Mouse (Mus musculus) MEL (cell line): ENCODE measurements around the gene Rsrc1. TPM values are rescaled to one million over a fixed set of nuclear protein-coding genes. Genes with fewer than 3 reads are reported as not detected.
A peak's percentile ranks its signal among the peaks of the same experiment; 100 is the strongest.

Experiments used
- DNase-seq: peaks from one replicate; pipeline ENCODE4 v3.0.0; 2011; ENCODE audit warnings: low read depth, low spot score
- H3K27ac ChIP-seq: 2 replicates; pipeline ENCODE4 v1.5.1; 2012; ENCODE audit warnings: low read depth, mild to moderate bottlenecking, control low read depth, low read length, moderate library complexity; ENCODE audit not compliant: control insufficient read depth
- H3K27me3 ChIP-seq, 2 experiments: fragments of 150-350 bp in 1 of 2; sonication (generic) in 1 of 2; 2 replicates each; pipeline ENCODE4 v1.6.1; 2012; ENCODE audit warnings: low read length in 2 of 2, mild to moderate bottlenecking in 2 of 2, improper control_type of control experiment in 1 of 2, moderate library complexity in 1 of 2; ENCODE audit not compliant: insufficient read depth in 2 of 2, control insufficient read depth in 1 of 2
- H3K36me3 ChIP-seq, 2 experiments: 2 replicates each; pipeline ENCODE4 v1.6.1; 2012 to 2014; ENCODE audit warnings: low read length in 2 of 2, improper control_type of control experiment in 1 of 2, inconsistent platforms in 1 of 2, mild to moderate bottlenecking in 1 of 2; ENCODE audit not compliant: insufficient read depth in 2 of 2, control insufficient read depth in 1 of 2
- H3K4me1 ChIP-seq, 2 experiments: fragments of 150-350 bp in 1 of 2; sonication (generic) in 1 of 2; 2 replicates each; pipeline ENCODE4 v1.6.1; 2012; ENCODE audit warnings: low read length in 2 of 2, improper control_type of control experiment in 1 of 2, mild to moderate bottlenecking in 1 of 2; ENCODE audit not compliant: insufficient read depth in 2 of 2, control insufficient read depth in 1 of 2
- H3K4me3 ChIP-seq, 2 experiments: fragments of 150-350 bp in 1 of 2; sonication (generic) in 1 of 2; 2 replicates each; pipeline ENCODE4 v1.5.1; 2012; ENCODE audit warnings: low read depth in 2 of 2, low read length in 2 of 2, mild to moderate bottlenecking in 2 of 2, moderate library complexity in 2 of 2, control low read depth in 1 of 2, improper control_type of control experiment in 1 of 2; ENCODE audit not compliant: control insufficient read depth in 1 of 2, insufficient read depth in 1 of 2
- H3K79me2 ChIP-seq: 2 replicates; pipeline ENCODE4 v1.6.1; 2012; ENCODE audit warnings: mild to moderate bottlenecking, low read length, moderate library complexity; ENCODE audit not compliant: control insufficient read depth, poor library complexity, insufficient read depth
- H3K9ac ChIP-seq: 2 replicates; pipeline ENCODE4 v1.6.1; 2012; ENCODE audit warnings: low read depth, mild to moderate bottlenecking, control low read depth, low read length, moderate library complexity; ENCODE audit not compliant: control insufficient read depth, poor library complexity, severe bottlenecking
- H3K9me3 ChIP-seq: fragments of 150-350 bp; sonication (generic); replicated peaks from 2 replicates; pipeline ENCODE4 v1.6.1; 2012; ENCODE audit warnings: mild to moderate bottlenecking, low read length, improper control_type of control experiment, moderate library complexity; ENCODE audit not compliant: insufficient read depth
- BHLHE40 ChIP-seq: IDR thresholded peaks from 2 replicates; pipeline ENCODE4 v1.6.1; 2012; ENCODE audit warnings: low read depth, mild to moderate bottlenecking, inconsistent platforms, low read length, improper control_type of control experiment, borderline replicate concordance
- CHD1 ChIP-seq: IDR thresholded peaks from 2 replicates; pipeline ENCODE4 v1.6.1; 2012; ENCODE audit warnings: low read depth, mild to moderate bottlenecking, inconsistent platforms, low read length, improper control_type of control experiment
- CHD2 ChIP-seq: IDR thresholded peaks from 2 replicates; pipeline ENCODE4 v1.6.1; 2011; ENCODE audit warnings: low read length, improper control_type of control experiment
- CTCF ChIP-seq, 3 experiments: IDR thresholded peaks in 2 of 3; conservative IDR thresholded peaks in 1 of 3; 2 replicates each; pipeline ENCODE4 v1.5.1; 2011 to 2012; ENCODE audit warnings: low read length in 3 of 3, low read depth in 2 of 3, mild to moderate bottlenecking in 2 of 3, improper control_type of control experiment in 1 of 3, inconsistent platforms in 1 of 3, mixed read lengths in 1 of 3, moderate library complexity in 1 of 3; ENCODE audit not compliant: control insufficient read depth in 1 of 3, insufficient read depth in 1 of 3, poor library complexity in 1 of 3, severe bottlenecking in 1 of 3
- E2F4 ChIP-seq: IDR thresholded peaks from 2 replicates; pipeline ENCODE4 v1.6.1; 2011; ENCODE audit warnings: low read depth, low read length, improper control_type of control experiment, borderline replicate concordance
- ETS1 ChIP-seq: IDR thresholded peaks from 2 replicates; pipeline ENCODE4 v1.6.1; 2012; ENCODE audit warnings: low read depth, mild to moderate bottlenecking, inconsistent platforms, low read length, improper control_type of control experiment, moderate library complexity
- GABPA ChIP-seq: IDR thresholded peaks from 2 replicates; pipeline ENCODE4 v1.6.1; 2012; ENCODE audit warnings: low read depth, mild to moderate bottlenecking, inconsistent platforms, low read length, improper control_type of control experiment, moderate library complexity
- GATA1 ChIP-seq: IDR thresholded peaks from 2 replicates; pipeline ENCODE4 v1.6.1; 2011; ENCODE audit warnings: low read depth, low read length, improper control_type of control experiment
- KAT2A ChIP-seq: conservative IDR thresholded peaks from 2 replicates; pipeline ENCODE4 v1.6.1; 2012; ENCODE audit warnings: low read depth, low read length, improper control_type of control experiment, inconsistent platforms
- MAFK ChIP-seq: IDR thresholded peaks from 2 replicates; pipeline ENCODE4 v1.6.1; 2011; ENCODE audit warnings: low read depth, mild to moderate bottlenecking, low read length, improper control_type of control experiment, borderline replicate concordance
- MAX ChIP-seq: IDR thresholded peaks from 2 replicates; pipeline ENCODE4 v1.6.1; 2011; ENCODE audit warnings: low read length, improper control_type of control experiment
- MAZ ChIP-seq: IDR thresholded peaks from 2 replicates; pipeline ENCODE4 v1.6.1; 2012; ENCODE audit warnings: low read depth, mild to moderate bottlenecking, inconsistent platforms, low read length, improper control_type of control experiment
- MEF2A ChIP-seq: IDR thresholded peaks from 2 replicates; pipeline ENCODE4 v1.6.1; 2014; ENCODE audit warnings: low read depth, mild to moderate bottlenecking, inconsistent platforms, low read length, improper control_type of control experiment; ENCODE audit not compliant: poor library complexity, insufficient replicate concordance, severe bottlenecking; ENCODE audit errors: extremely low read depth
- MXI1 ChIP-seq: IDR thresholded peaks from 2 replicates; pipeline ENCODE4 v1.6.1; 2011; ENCODE audit warnings: mild to moderate bottlenecking, low read depth, low read length, improper control_type of control experiment
- MYB ChIP-seq: IDR thresholded peaks from 2 replicates; pipeline ENCODE4 v1.6.1; 2011; ENCODE audit warnings: mild to moderate bottlenecking, low read depth, low read length, improper control_type of control experiment
- MYC ChIP-seq: IDR thresholded peaks from 2 replicates; pipeline ENCODE4 v1.6.1; 2011; ENCODE audit warnings: low read depth, mild to moderate bottlenecking, low read length, improper control_type of control experiment, moderate library complexity
- NELFE ChIP-seq: IDR thresholded peaks from 2 replicates; pipeline ENCODE4 v1.6.1; 2011; ENCODE audit warnings: low read depth, low read length, improper control_type of control experiment
- NRF1 ChIP-seq: IDR thresholded peaks from 2 replicates; pipeline ENCODE4 v1.6.1; 2014; ENCODE audit warnings: low read depth, mild to moderate bottlenecking, inconsistent platforms, low read length, improper control_type of control experiment, moderate library complexity; ENCODE audit not compliant: poor library complexity, insufficient read depth, severe bottlenecking
- POLR2A ChIP-seq, 2 experiments: IDR thresholded peaks; 2 replicates each; pipeline ENCODE4 v1.6.1; 2011 to 2012; ENCODE audit warnings: low read length in 2 of 2, mild to moderate bottlenecking in 2 of 2, control low read depth in 1 of 2, improper control_type of control experiment in 1 of 2, low read depth in 1 of 2, moderate library complexity in 1 of 2; ENCODE audit not compliant: control insufficient read depth in 1 of 2, insufficient read depth in 1 of 2, poor library complexity in 1 of 2
- POLR2AphosphoS2 ChIP-seq: IDR thresholded peaks from 2 replicates; pipeline ENCODE4 v1.6.1; 2011; ENCODE audit warnings: low read length, improper control_type of control experiment
- POLR2AphosphoS5 ChIP-seq: IDR thresholded peaks from 2 replicates; pipeline ENCODE4 v1.6.1; 2012; ENCODE audit warnings: low read depth, borderline replicate concordance, mild to moderate bottlenecking, inconsistent platforms, low read length, moderate library complexity, mixed read lengths
- RCOR1 ChIP-seq: IDR thresholded peaks from 2 replicates; pipeline ENCODE4 v1.6.1; 2012; ENCODE audit warnings: low read depth, mild to moderate bottlenecking, inconsistent platforms, low read length, improper control_type of control experiment
- SIN3A ChIP-seq: IDR thresholded peaks from 2 replicates; pipeline ENCODE4 v1.6.1; 2012; ENCODE audit warnings: low read length, improper control_type of control experiment, inconsistent platforms
- SMC3 ChIP-seq: IDR thresholded peaks from 2 replicates; pipeline ENCODE4 v1.6.1; 2011; ENCODE audit warnings: low read depth, low read length, improper control_type of control experiment
- TAL1 ChIP-seq: IDR thresholded peaks from 2 replicates; pipeline ENCODE4 v1.6.1; 2012; ENCODE audit warnings: mild to moderate bottlenecking, inconsistent platforms, low read length, moderate library complexity, mixed read lengths
- UBTF ChIP-seq: IDR thresholded peaks from 2 replicates; pipeline ENCODE4 v1.6.1; 2012; ENCODE audit warnings: low read depth, mild to moderate bottlenecking, inconsistent platforms, low read length, improper control_type of control experiment, moderate library complexity, borderline replicate concordance; ENCODE audit not compliant: insufficient read depth
- USF1 ChIP-seq: IDR thresholded peaks from 2 replicates; pipeline ENCODE4 v1.6.1; 2014; ENCODE audit warnings: low read depth, mild to moderate bottlenecking, inconsistent platforms, low read length, improper control_type of control experiment, moderate library complexity
- USF2 ChIP-seq, 2 experiments: IDR thresholded peaks; 2 replicates each; pipeline ENCODE4 v1.6.1; 2011 to 2012; ENCODE audit warnings: improper control_type of control experiment in 2 of 2, low read length in 2 of 2, borderline replicate concordance in 1 of 2, inconsistent platforms in 1 of 2, low read depth in 1 of 2, mild to moderate bottlenecking in 1 of 2; ENCODE audit not compliant: insufficient read depth in 1 of 2
- ZC3H11A ChIP-seq: IDR thresholded peaks from 2 replicates; pipeline ENCODE4 v1.6.1; 2012; ENCODE audit warnings: low read depth, mild to moderate bottlenecking, inconsistent platforms, low read length, improper control_type of control experiment
- ZKSCAN1 ChIP-seq: IDR thresholded peaks from 2 replicates; pipeline ENCODE4 v1.6.1; 2012; ENCODE audit warnings: low read depth, mild to moderate bottlenecking, inconsistent platforms, low read length, improper control_type of control experiment, moderate library complexity
- ZNF384 ChIP-seq: IDR thresholded peaks from 2 replicates; pipeline ENCODE4 v1.6.1; 2012; ENCODE audit warnings: low read depth, mild to moderate bottlenecking, inconsistent platforms, low read length, improper control_type of control experiment
- polyA plus RNA-seq, 2 experiments: library from polyadenylated mRNA; stranded (reverse) in 1 of 2; unstranded in 1 of 2; fragments of >175 nt in 1 of 2; fragments of >200 nt in 1 of 2; gene quantifications; 2 replicates each; pipeline versions ENCODE4 v1.2.1 to v1.2.4; 2012; ENCODE audit warnings: low replicate concordance in 2 of 2, low read depth in 1 of 2; ENCODE audit not compliant: insufficient read length in 2 of 2, insufficient read depth in 1 of 2, missing spikeins in 1 of 2
- total RNA-seq: library from RNA; depleted of rRNA; stranded (reverse); fragments of 300-350 nt; gene quantifications from 2 replicates; pipeline ENCODE4 v1.2.3, GENCODE M21; 2012

Rsrc1 gene
- total and polyA plus RNA-seq, 3 experiments: 22.8 to 100 (median 42.7) TPM

- Histone ChIP-seq H3K27me3 (no peaks in the 10 kb centered on the region), H3K79me2 (no peaks in the 10 kb centered on the region), H3K27ac (no peak overlapping the region), H3K4me1 (peaks cover 0 to 8% of the 10 kb centered on the region in 2 experiments; a peak in 2 of 4 replicates), H3K36me3 (peaks cover 0 to 14% of the 10 kb centered on the region in 2 experiments; a peak in 2 of 4 replicates)
- DNase-seq: peak; percentile 74
- TF ChIP-seq GABPA: no peak
- TF ChIP-seq TAL1: no peak
- TF ChIP-seq MXI1: no peak
- TF ChIP-seq ETS1: no peak
- TF ChIP-seq UBTF: no peak
- no peak for TF ChIP-seq GATA1
- no peak for TF ChIP-seq ZNF384
- no peak for TF ChIP-seq SMC3
- TF ChIP-seq MYB: no peak
- no peak for TF ChIP-seq CTCF (IDR thresholded peaks at IDR 0.05 in 2 of 3, conservative IDR thresholded peaks at IDR 0.05 in 1 of 3; ENCODE audit: control insufficient read depth in 1 of 3, insufficient read depth in 1 of 3, low read depth in 2 of 3, low read length in 3 of 3, poor library complexity in 1 of 3, severe bottlenecking in 1 of 3)
- TF ChIP-seq MAX: no peak
- TF ChIP-seq CHD1: no peak
- no peak for TF ChIP-seq USF2 (IDR thresholded peaks at IDR 0.05; ENCODE audit: borderline replicate concordance in 1 of 2, insufficient read depth in 1 of 2, low read depth in 1 of 2, low read length in 2 of 2)
- TF ChIP-seq NRF1: no peak
- no peak for TF ChIP-seq POLR2AphosphoS5
- TF ChIP-seq USF1: no peak
- TF ChIP-seq NELFE: no peak
- no peak for TF ChIP-seq E2F4
- TF ChIP-seq ZKSCAN1: no peak
- TF ChIP-seq, all 39 proteins: peak for 0
- Histone ChIP-seq H3K4me3 (no peak overlapping the region), H3K9me3 (no peaks in the 10 kb centered on the region), H3K9ac (no peak overlapping the region)
These were observed 303.7 kb downstream of the Rsrc1 start for GRCm38 (mm10) chr3:67284848-67285247.

DNA sequence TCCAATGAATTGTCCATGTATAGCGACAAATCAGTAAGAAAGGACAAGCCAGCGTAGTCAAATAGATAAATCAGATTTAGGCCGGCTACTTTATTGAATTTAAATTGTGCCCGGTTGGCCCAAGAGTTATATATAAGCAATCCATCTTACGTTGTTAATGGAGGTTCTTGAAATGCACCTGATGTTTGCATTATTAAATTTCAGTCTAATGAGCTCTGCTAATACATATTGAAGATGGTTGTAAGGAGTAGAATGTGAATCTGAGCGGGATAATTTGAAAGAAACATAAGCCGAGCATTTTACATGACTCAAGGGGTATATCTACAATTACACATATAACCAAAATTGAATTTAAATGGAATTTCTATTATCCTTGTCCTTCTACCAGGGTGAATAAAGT, 307.5 kb downstream of the Rsrc1 start:
- no peaks in the 10 kb centered on the region for H3K27me3 ChIP-seq
- no peaks in the 10 kb centered on the region for H3K9me3 ChIP-seq
- peaks cover 0 to 5% of the 10 kb centered on the region in 2 experiments; a peak in 2 of 4 replicates for H3K36me3 ChIP-seq
- TF ChIP-seq MYC: no peak
- TF ChIP-seq CTCF (IDR thresholded peaks at IDR 0.05 in 2 of 3, conservative IDR thresholded peaks at IDR 0.05 in 1 of 3; ENCODE audit: control insufficient read depth in 1 of 3, insufficient read depth in 1 of 3, low read depth in 2 of 3, low read length in 3 of 3, poor library complexity in 1 of 3, severe bottlenecking in 1 of 3): no peak
- TF ChIP-seq USF1: no peak
- TF ChIP-seq POLR2AphosphoS2: no peak
- no peak for TF ChIP-seq BHLHE40
- no peak for TF ChIP-seq MAZ
- no peak for TF ChIP-seq UBTF
- TF ChIP-seq MAFK: no peak
- no peak for TF ChIP-seq KAT2A
- TF ChIP-seq ZC3H11A: no peak
- no peak for TF ChIP-seq RCOR1
- TF ChIP-seq MEF2A: no peak
- TF ChIP-seq E2F4: no peak
- TF ChIP-seq GATA1: no peak
- TF ChIP-seq CHD2: no peak
- TF ChIP-seq MYB: no peak
- TF ChIP-seq SIN3A: no peak
- no peak for TF ChIP-seq ZKSCAN1
- TF ChIP-seq POLR2A (IDR thresholded peaks at IDR 0.05; ENCODE audit: control insufficient read depth in 1 of 2, insufficient read depth in 1 of 2, low read depth in 1 of 2, low read length in 2 of 2, poor library complexity in 1 of 2): no peak

More for the DNA sequence above, 307.5 kb downstream of the Rsrc1 start:
- Histone ChIP-seq H3K79me2 (no peaks in the 10 kb centered on the region), H3K4me3 (no peak overlapping the region), H3K9ac (no peak overlapping the region), H3K27ac (no peak overlapping the region), H3K4me1 (peaks cover 0 to 4% of the 10 kb centered on the region in 2 experiments; a peak in 2 of 4 replicates)
- no peak for DNase-seq
